Mouse (Mus musculus) MEL (cell line): ENCODE data around the gene Tnp1. TPM values are rescaled to one million over a fixed set of nuclear protein-coding genes. Genes with fewer than 3 reads are reported as not detected.

ENCODE experiments used
- DNase-seq: peaks from one replicate; pipeline ENCODE4 v3.0.0; 2011; ENCODE audit warnings: low read depth, low spot score
- H3K27ac ChIP-seq: 2 replicates; pipeline ENCODE4 v1.5.1; 2012; ENCODE audit warnings: low read depth, mild to moderate bottlenecking, control low read depth, low read length, moderate library complexity; ENCODE audit not compliant: control insufficient read depth
- H3K27me3 ChIP-seq, 2 experiments: fragments of 150-350 bp in 1 of 2; sonication (generic) in 1 of 2; 2 replicates each; pipeline ENCODE4 v1.6.1; 2012; ENCODE audit warnings: low read length in 2 of 2, mild to moderate bottlenecking in 2 of 2, improper control_type of control experiment in 1 of 2, moderate library complexity in 1 of 2; ENCODE audit not compliant: insufficient read depth in 2 of 2, control insufficient read depth in 1 of 2
- H3K36me3 ChIP-seq, 2 experiments: 2 replicates each; pipeline ENCODE4 v1.6.1; 2012 to 2014; ENCODE audit warnings: low read length in 2 of 2, improper control_type of control experiment in 1 of 2, inconsistent platforms in 1 of 2, mild to moderate bottlenecking in 1 of 2; ENCODE audit not compliant: insufficient read depth in 2 of 2, control insufficient read depth in 1 of 2
- H3K4me1 ChIP-seq, 2 experiments: fragments of 150-350 bp in 1 of 2; sonication (generic) in 1 of 2; 2 replicates each; pipeline ENCODE4 v1.6.1; 2012; ENCODE audit warnings: low read length in 2 of 2, improper control_type of control experiment in 1 of 2, mild to moderate bottlenecking in 1 of 2; ENCODE audit not compliant: insufficient read depth in 2 of 2, control insufficient read depth in 1 of 2
- H3K4me3 ChIP-seq, 2 experiments: fragments of 150-350 bp in 1 of 2; sonication (generic) in 1 of 2; 2 replicates each; pipeline ENCODE4 v1.5.1; 2012; ENCODE audit warnings: low read depth in 2 of 2, low read length in 2 of 2, mild to moderate bottlenecking in 2 of 2, moderate library complexity in 2 of 2, control low read depth in 1 of 2, improper control_type of control experiment in 1 of 2; ENCODE audit not compliant: control insufficient read depth in 1 of 2, insufficient read depth in 1 of 2
- H3K79me2 ChIP-seq: 2 replicates; pipeline ENCODE4 v1.6.1; 2012; ENCODE audit warnings: mild to moderate bottlenecking, low read length, moderate library complexity; ENCODE audit not compliant: control insufficient read depth, poor library complexity, insufficient read depth
- H3K9ac ChIP-seq: 2 replicates; pipeline ENCODE4 v1.6.1; 2012; ENCODE audit warnings: low read depth, mild to moderate bottlenecking, control low read depth, low read length, moderate library complexity; ENCODE audit not compliant: control insufficient read depth, poor library complexity, severe bottlenecking
- H3K9me3 ChIP-seq: fragments of 150-350 bp; sonication (generic); replicated peaks from 2 replicates; pipeline ENCODE4 v1.6.1; 2012; ENCODE audit warnings: mild to moderate bottlenecking, low read length, improper control_type of control experiment, moderate library complexity; ENCODE audit not compliant: insufficient read depth
- BHLHE40 ChIP-seq: IDR thresholded peaks from 2 replicates; pipeline ENCODE4 v1.6.1; 2012; ENCODE audit warnings: low read depth, mild to moderate bottlenecking, inconsistent platforms, low read length, improper control_type of control experiment, borderline replicate concordance
- GATA1 ChIP-seq: IDR thresholded peaks from 2 replicates; pipeline ENCODE4 v1.6.1; 2011; ENCODE audit warnings: low read depth, low read length, improper control_type of control experiment
- HCFC1 ChIP-seq: IDR thresholded peaks from 2 replicates; pipeline ENCODE4 v1.6.1; 2012; ENCODE audit warnings: low read depth, mild to moderate bottlenecking, inconsistent platforms, low read length, improper control_type of control experiment, moderate library complexity
- KAT2A ChIP-seq: conservative IDR thresholded peaks from 2 replicates; pipeline ENCODE4 v1.6.1; 2012; ENCODE audit warnings: low read depth, low read length, improper control_type of control experiment, inconsistent platforms
- MAFK ChIP-seq: IDR thresholded peaks from 2 replicates; pipeline ENCODE4 v1.6.1; 2011; ENCODE audit warnings: low read depth, mild to moderate bottlenecking, low read length, improper control_type of control experiment, borderline replicate concordance
- MAZ ChIP-seq: IDR thresholded peaks from 2 replicates; pipeline ENCODE4 v1.6.1; 2012; ENCODE audit warnings: low read depth, mild to moderate bottlenecking, inconsistent platforms, low read length, improper control_type of control experiment
- MEF2A ChIP-seq: IDR thresholded peaks from 2 replicates; pipeline ENCODE4 v1.6.1; 2014; ENCODE audit warnings: low read depth, mild to moderate bottlenecking, inconsistent platforms, low read length, improper control_type of control experiment; ENCODE audit not compliant: poor library complexity, insufficient replicate concordance, severe bottlenecking; ENCODE audit errors: extremely low read depth
- POLR2A ChIP-seq, 2 experiments: IDR thresholded peaks; 2 replicates each; pipeline ENCODE4 v1.6.1; 2011 to 2012; ENCODE audit warnings: low read length in 2 of 2, mild to moderate bottlenecking in 2 of 2, control low read depth in 1 of 2, improper control_type of control experiment in 1 of 2, low read depth in 1 of 2, moderate library complexity in 1 of 2; ENCODE audit not compliant: control insufficient read depth in 1 of 2, insufficient read depth in 1 of 2, poor library complexity in 1 of 2
- RAD21 ChIP-seq: IDR thresholded peaks from 2 replicates; pipeline ENCODE4 v1.6.1; 2011; ENCODE audit warnings: mild to moderate bottlenecking, low read depth, low read length, improper control_type of control experiment
- RCOR1 ChIP-seq: IDR thresholded peaks from 2 replicates; pipeline ENCODE4 v1.6.1; 2012; ENCODE audit warnings: low read depth, mild to moderate bottlenecking, inconsistent platforms, low read length, improper control_type of control experiment
- SMC3 ChIP-seq: IDR thresholded peaks from 2 replicates; pipeline ENCODE4 v1.6.1; 2011; ENCODE audit warnings: low read depth, low read length, improper control_type of control experiment
- TCF12 ChIP-seq: IDR thresholded peaks from 2 replicates; pipeline ENCODE4 v1.6.1; 2014; ENCODE audit warnings: low read depth, mild to moderate bottlenecking, inconsistent platforms, low read length, improper control_type of control experiment, moderate library complexity
- UBTF ChIP-seq: IDR thresholded peaks from 2 replicates; pipeline ENCODE4 v1.6.1; 2012; ENCODE audit warnings: low read depth, mild to moderate bottlenecking, inconsistent platforms, low read length, improper control_type of control experiment, moderate library complexity, borderline replicate concordance; ENCODE audit not compliant: insufficient read depth
- USF1 ChIP-seq: IDR thresholded peaks from 2 replicates; pipeline ENCODE4 v1.6.1; 2014; ENCODE audit warnings: low read depth, mild to moderate bottlenecking, inconsistent platforms, low read length, improper control_type of control experiment, moderate library complexity
- ZKSCAN1 ChIP-seq: IDR thresholded peaks from 2 replicates; pipeline ENCODE4 v1.6.1; 2012; ENCODE audit warnings: low read depth, mild to moderate bottlenecking, inconsistent platforms, low read length, improper control_type of control experiment, moderate library complexity
- ZMIZ1 ChIP-seq: IDR thresholded peaks from 2 replicates; pipeline ENCODE4 v1.6.1; 2012; ENCODE audit warnings: low read depth, mild to moderate bottlenecking, inconsistent platforms, low read length, improper control_type of control experiment, moderate library complexity
- polyA plus RNA-seq, 2 experiments: library from polyadenylated mRNA; stranded (reverse) in 1 of 2; unstranded in 1 of 2; fragments of >175 nt in 1 of 2; fragments of >200 nt in 1 of 2; gene quantifications; 2 replicates each; pipeline versions ENCODE4 v1.2.1 to v1.2.4; 2012; ENCODE audit warnings: low replicate concordance in 2 of 2, low read depth in 1 of 2; ENCODE audit not compliant: insufficient read length in 2 of 2, insufficient read depth in 1 of 2, missing spikeins in 1 of 2
- total RNA-seq: library from RNA; depleted of rRNA; stranded (reverse); fragments of 300-350 nt; gene quantifications from 2 replicates; pipeline ENCODE4 v1.2.3, GENCODE M21; 2012

The Tnp1 gene
- total and polyA plus RNA-seq, 3 experiments = not detected

- TF ChIP-seq RCOR1 (no peak), SMC3 (no peak), MAFK (no peak), UBTF (no peak), ZKSCAN1 (no peak), HCFC1 (no peak), RAD21 (no peak), POLR2A (IDR thresholded peaks at IDR 0.05; ENCODE audit: control insufficient read depth in 1 of 2, insufficient read depth in 1 of 2, low read depth in 1 of 2, low read length in 2 of 2, poor library complexity in 1 of 2) (no peak)
- Histone ChIP-seq H3K36me3 (no peaks in the 10 kb centered on the region), H3K4me3 (no peak overlapping the region), H3K27ac (no peak overlapping the region), H3K79me2 (no peaks in the 10 kb centered on the region), H3K27me3 (no peaks in the 10 kb centered on the region), H3K9ac (no peak overlapping the region), H3K4me1 (no peaks in the 10 kb centered on the region), H3K9me3 (no peaks in the 10 kb centered on the region)
- DNase-seq = no peak
Measured at GRCm38 (mm10) chr1:73026786-73027299, 11.1 kb upstream of the Tnp1 start.

GRCm38 (mm10) chr1:73026157-73026556, 10.4 kb upstream of the Tnp1 start:
- no peaks in the 10 kb centered on the region for H3K9me3 ChIP-seq
- no peak for DNase-seq
- no peak overlapping the region for H3K4me3 ChIP-seq
- no peak for TF ChIP-seq GATA1
- TF ChIP-seq ZKSCAN1 = no peak
- no peak for TF ChIP-seq RAD21
- no peak for TF ChIP-seq BHLHE40
- TF ChIP-seq MEF2A = no peak
- TF ChIP-seq MAZ = no peak
- no peak for TF ChIP-seq KAT2A
- TF ChIP-seq SMC3 = no peak
- TF ChIP-seq TCF12 = no peak
- no peak for TF ChIP-seq ZMIZ1
- H3K4me1 ChIP-seq = no peaks in the 10 kb centered on the region
- H3K27ac ChIP-seq = no peak overlapping the region
- H3K36me3 ChIP-seq = no peaks in the 10 kb centered on the region
- no peak overlapping the region for H3K9ac ChIP-seq
- H3K27me3 ChIP-seq = no peaks in the 10 kb centered on the region
- H3K79me2 ChIP-seq = no peaks in the 10 kb centered on the region

DNA sequence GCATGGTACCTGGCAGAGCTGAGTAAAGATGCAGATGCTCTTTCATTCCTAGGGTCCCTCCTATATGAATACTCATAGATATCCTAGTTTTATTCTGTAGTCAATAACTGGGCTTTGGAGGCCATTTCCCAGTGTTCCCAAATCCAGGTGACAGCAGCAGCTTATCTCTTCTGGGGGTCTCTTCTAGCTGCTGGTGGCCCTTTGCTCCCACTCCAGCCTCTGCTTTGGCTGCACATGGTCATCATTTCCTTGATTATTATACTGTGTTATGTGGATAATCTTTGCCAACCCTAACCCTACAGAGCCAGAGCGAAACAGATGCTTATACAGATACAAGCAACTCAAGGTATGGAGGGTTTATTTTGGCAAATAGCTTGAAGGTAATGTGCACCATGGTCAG, 8.9 kb downstream of the Tnp1 start:
- DNase-seq = no peak
- Histone ChIP-seq H3K4me3 (no peak overlapping the region), H3K27me3 (no peaks in the 10 kb centered on the region), H3K9ac (no peak overlapping the region), H3K79me2 (no peaks in the 10 kb centered on the region), H3K36me3 (no peaks in the 10 kb centered on the region), H3K27ac (no peak overlapping the region), H3K4me1 (no peaks in the 10 kb centered on the region), H3K9me3 (no peaks in the 10 kb centered on the region)
- TF ChIP-seq USF1 = no peak
